9 mouse cellular contexts compared by ENCODE assay signal in genomic region chr7:126039247-126039835, GRCm38 (mm10). TPM values are rescaled to one million over a fixed set of nuclear protein-coding genes. Genes with fewer than 3 reads are reported as not detected.
A peak's percentile ranks its signal among the peaks of the same experiment; 100 is the strongest.
DNase-seq lines count a peak whose midpoint lies in the region; ATAC-seq lines count a peak whose summit lies in the region.
"Had no signal": no experiment of that assay in that cellular context is flagged by ENCODE, and none has a peak within 500 bp of the region (broad histone marks: within the 10 kb centered on the region; RNA-seq: fewer than 3 reads in every experiment).

No protein-coding gene starts in this region.

- no peaks in the 10 kb centered on the region for H3K9me3 ChIP-seq in heart, embryonic 15.5 days (replicated peaks)
- no peaks in the 10 kb centered on the region for H3K9me3 ChIP-seq in embryonic facial prominence, embryonic 12.5 days
- H3K9me3 ChIP-seq in intestine, embryonic 15.5 days: no peaks in the 10 kb centered on the region
- no peaks in the 10 kb centered on the region for H3K9me3 ChIP-seq in midbrain, embryonic 15.5 days

- H3K4me2 ChIP-seq in heart, embryonic 15.5 days: no peak overlapping the region
- no peak overlapping the region for H3K4me2 ChIP-seq in embryonic facial prominence, embryonic 12.5 days (replicated peaks)
- peak overlapping the region; percentile 34 for H3K4me2 ChIP-seq in intestine, embryonic 15.5 days (replicated peaks)
- H3K4me2 ChIP-seq in midbrain, embryonic 15.5 days: peak overlapping the region; percentile 22

- ATAC-seq in heart, embryonic 15.5 days (replicated peaks; ENCODE audit: insufficient number of reproducible peaks, insufficient read depth, low FRiP score, low read depth): no peak
- no peak; the same call in 1 of the 2 replicates for ATAC-seq in embryonic facial prominence, embryonic 12.5 days (ENCODE audit: insufficient number of reproducible peaks, insufficient read depth, low FRiP score, low TSS enrichment)
- no peak for ATAC-seq in intestine, embryonic 15.5 days
- ATAC-seq in midbrain, embryonic 15.5 days (replicated peaks): peak; percentile 32

- 0 out of 2 replicates have a peak overlapping the region, but pooled peaks have one; percentile 8 for H3K9ac ChIP-seq in heart, embryonic 15.5 days
- no peak overlapping the region for H3K9ac ChIP-seq in embryonic facial prominence, embryonic 12.5 days
- no peak overlapping the region for H3K9ac ChIP-seq in intestine, embryonic 15.5 days
- no peak overlapping the region for H3K9ac ChIP-seq in midbrain, embryonic 15.5 days

- no peak for DNase-seq in heart, postnatal 10 days
- no peak for DNase-seq in adrenal gland, adult 2 months
- no peak for DNase-seq in adrenal gland, postnatal 4 days (ENCODE audit: low spot score in 2 of 2)
- no peak for DNase-seq in frontal cortex, postnatal 14 days (ENCODE audit: low spot score in 2 of 2)
- DNase-seq: lung, postnatal 36 days had no signal

- intact Hi-C loops in heart, postnatal 10 days (cut with DNase I): no loop called here

- H3K4me3 ChIP-seq in heart, embryonic 15.5 days: no peak overlapping the region
- no peak overlapping the region for H3K4me3 ChIP-seq in embryonic facial prominence, embryonic 12.5 days
- H3K4me3 ChIP-seq in intestine, embryonic 15.5 days (replicated peaks): no peak overlapping the region
- H3K4me3 ChIP-seq in midbrain, embryonic 15.5 days: no peak overlapping the region

- WGBS in heart, embryonic 15.5 days: 53% methylated on average over 5 of the region's 5 CpGs
- 89% methylated on average over 5 of the region's 5 CpGs for WGBS in embryonic facial prominence, embryonic 12.5 days
- WGBS in intestine, embryonic 15.5 days: 78% methylated on average over 5 of the region's 5 CpGs
- 70% methylated on average over 5 of the region's 5 CpGs for WGBS in midbrain, embryonic 15.5 days

- peaks cover 64% of the 10 kb centered on the region for H3K4me1 ChIP-seq in heart, embryonic 15.5 days (replicated peaks)
- H3K4me1 ChIP-seq in embryonic facial prominence, embryonic 12.5 days: peaks cover 27% of the 10 kb centered on the region
- peaks cover 16% of the 10 kb centered on the region for H3K4me1 ChIP-seq in intestine, embryonic 15.5 days (replicated peaks)
- H3K4me1 ChIP-seq in midbrain, embryonic 15.5 days: peaks cover 22% of the 10 kb centered on the region

- H3K27me3 ChIP-seq in heart, embryonic 15.5 days: no peaks in the 10 kb centered on the region
- no peaks in the 10 kb centered on the region; the same call in 1 of the 2 replicates for H3K27me3 ChIP-seq in embryonic facial prominence, embryonic 12.5 days
- H3K27me3 ChIP-seq in intestine, embryonic 15.5 days (replicated peaks): no peaks in the 10 kb centered on the region
- no peaks in the 10 kb centered on the region for H3K27me3 ChIP-seq in midbrain, embryonic 15.5 days (replicated peaks)

- H3K27ac ChIP-seq in heart, embryonic 15.5 days: peak overlapping the region; percentile 66; the same call in 1 of the 2 replicates
- peak overlapping the region; percentile 47; the same call in 1 of the 2 replicates for H3K27ac ChIP-seq in embryonic facial prominence, embryonic 12.5 days
- peak overlapping the region; percentile 68; the same call in 1 of the 2 replicates for H3K27ac ChIP-seq in intestine, embryonic 15.5 days
- H3K27ac ChIP-seq in midbrain, embryonic 15.5 days: peak overlapping the region; percentile 75

- no peaks in the 10 kb centered on the region for H3K36me3 ChIP-seq in heart, embryonic 15.5 days
- no peaks in the 10 kb centered on the region for H3K36me3 ChIP-seq in embryonic facial prominence, embryonic 12.5 days
- H3K36me3 ChIP-seq in intestine, embryonic 15.5 days: no peaks in the 10 kb centered on the region
- H3K36me3 ChIP-seq in midbrain, embryonic 15.5 days (replicated peaks): no peaks in the 10 kb centered on the region

RNA-seq across cellular contexts. Expression of gene Gsg1l, which starts 42.9 kb away (rescaled TPM):
- 7.7 and 8.5 TPM in 2 replicates for polyA plus RNA-seq in heart, embryonic 15.5 days (2015; fragmentation: Nextera tagmentation; extraction: Ambion mirVana)
- 10 to 100 TPM; 12.1 to 13.3 TPM for total RNA-seq in heart, postnatal 10 days (2021)
- 1.2 and 1.4 TPM in 2 replicates for polyA plus RNA-seq in embryonic facial prominence, embryonic 12.5 days (2016; fragmentation: Nextera tagmentation; extraction: Ambion mirVana)
- polyA plus RNA-seq in intestine, embryonic 15.5 days (2015; fragmentation: Nextera tagmentation; extraction: Ambion mirVana): 0.57 and 0.67 TPM in 2 replicates
- polyA plus RNA-seq in midbrain, embryonic 15.5 days (2015; fragmentation: Nextera tagmentation; extraction: Ambion mirVana): 10.3 and 10.5 TPM in 2 replicates
- total RNA-seq in adrenal gland, adult 2 months (2021): 100 to 1,000 TPM in 1 of 2 experiments, 10 to 100 TPM in 1; 68.8 to 110 TPM
- polyA plus RNA-seq in adrenal gland, adult 2 months (2012; rRNA removed): 158 and 175 TPM in 2 replicates
- total RNA-seq in adrenal gland, postnatal 4 days (2021): 10 to 100 TPM; 13.2 to 13.9 TPM

Comparison
In these comparisons a context has a peak if more than half of its experiments do, and no peak if none do; other contexts are left out.
1. H3K4me2 ChIP-seq: peak in intestine, embryonic 15.5 days (single experiment) and midbrain, embryonic 15.5 days (single experiment); none in heart, embryonic 15.5 days (single experiment) and embryonic facial prominence, embryonic 12.5 days (single experiment).
2. RNA of gene Gsg1l, which starts 42.9 kb away (polyA plus RNA-seq): 158 to 175 TPM in adrenal gland, adult 2 months; 10.3 to 10.5 TPM in midbrain, embryonic 15.5 days, 7.7 to 8.5 TPM in heart, embryonic 15.5 days, 1.2 to 1.4 TPM in embryonic facial prominence, embryonic 12.5 days and 0.57 to 0.67 TPM in intestine, embryonic 15.5 days; every median in the first group is over 10 times any median in the second.
3. Peak in every context shown above with its lines, with median percentiles within 50 percentile points of each other: H3K27ac ChIP-seq.